Mouse (Mus musculus) large intestine, adult 2 months (tissue): ENCODE measurements around the gene Rnf169. TPM values are rescaled to one million over a fixed set of nuclear protein-coding genes. Genes with fewer than 3 reads are reported as not detected.

Source experiments
- DNase-seq: peaks from one replicate; pipeline ENCODE4 v3.0.0-alpha.2; 2012; ENCODE audit warnings: low read depth, low spot score
- WGBS: fragments of 180-500 bp; shearing (Covaris S2); methylation state at CpG from one replicate; pipeline ENCODE4 v1.1.7; 2018; 5-methylcytosine and 5-hydroxymethylcytosine counted together
- polyA plus RNA-seq: library from polyadenylated mRNA; depleted of rRNA; stranded (reverse); fragments of >200 nt; gene quantifications from 2 replicates; pipeline ENCODE4 v1.2.3, GENCODE M21; 2012

Rnf169 gene
- polyA plus RNA-seq, 1 experiment, result 2.7 TPM

DNA sequence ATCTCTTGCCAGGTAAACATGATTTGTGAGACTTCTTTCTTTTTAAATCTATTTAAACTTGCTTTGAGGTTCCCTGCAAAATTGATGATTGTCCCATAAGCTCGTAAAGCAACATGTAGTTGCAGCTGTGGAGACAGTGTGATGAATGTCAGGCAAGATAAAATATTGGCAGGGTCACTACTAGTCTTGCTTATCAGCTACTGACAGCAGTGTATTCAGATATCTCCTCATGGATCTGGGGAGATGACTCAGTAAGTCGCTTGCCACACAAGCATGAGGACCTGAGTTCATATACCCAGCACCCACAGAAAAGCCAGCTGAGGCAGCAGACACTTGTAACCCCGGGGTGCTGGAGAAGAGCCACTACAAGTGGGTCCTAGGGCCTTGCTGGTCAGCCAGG, 72.8 kb downstream of the Rnf169 start:
- WGBS, result 65% methylated on average over 3 of the region's 3 CpGs
- no peak for DNase-seq

DNA sequence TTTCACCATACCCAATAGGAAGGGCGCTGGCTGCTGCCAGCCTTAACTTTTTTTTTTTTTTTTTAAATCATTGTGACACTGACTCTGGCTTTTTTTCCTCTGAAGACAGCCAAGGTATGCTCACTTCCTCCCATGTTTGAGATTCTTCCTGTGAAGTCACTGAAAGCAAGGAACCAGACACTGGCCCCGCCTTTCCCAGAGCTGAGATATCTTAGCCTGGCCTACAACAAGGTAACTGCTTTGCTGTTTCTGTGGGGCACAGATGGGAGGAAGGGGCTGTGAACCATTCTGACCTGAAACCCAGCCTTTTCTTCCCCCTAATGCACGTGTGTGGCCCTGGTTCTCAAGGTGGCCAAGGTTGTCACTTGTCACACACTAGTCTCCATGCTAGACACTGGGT, 73.9 kb downstream of the Rnf169 start:
- WGBS, result 73% methylated on average over 3 of the region's 3 CpGs
- DNase-seq, result no peak

DNA sequence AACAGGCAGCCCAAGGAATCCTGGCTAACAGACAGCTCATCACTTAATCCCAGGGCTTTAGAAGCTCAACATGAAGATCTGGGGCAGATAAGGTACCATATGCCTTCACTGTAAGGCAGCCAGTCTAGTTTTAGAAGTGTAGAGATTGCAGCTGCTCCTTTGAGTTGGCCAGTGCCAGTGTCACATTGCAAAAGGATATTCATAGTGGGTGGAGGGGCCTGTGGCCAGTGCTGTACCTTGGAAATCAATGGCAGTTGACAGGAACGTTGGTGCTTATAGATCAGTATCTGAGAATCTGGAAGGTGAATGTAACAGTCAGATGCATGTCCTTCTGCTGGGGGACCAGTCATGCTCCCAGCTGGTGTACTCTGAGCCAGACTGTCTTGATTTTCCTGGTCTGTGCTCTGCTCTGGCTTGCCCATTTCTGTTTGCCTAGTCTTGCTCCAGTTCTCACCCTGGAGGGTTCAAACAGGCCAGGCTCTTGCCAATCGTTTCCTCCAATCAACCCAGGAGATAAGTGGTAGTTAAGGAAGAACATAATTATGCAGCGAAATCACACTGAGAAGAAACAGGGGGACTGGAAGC, 75.7 kb downstream of the Rnf169 start:
- DNase-seq, result no peak
- 32% methylated on average over 3 of the region's 3 CpGs for WGBS

DNA sequence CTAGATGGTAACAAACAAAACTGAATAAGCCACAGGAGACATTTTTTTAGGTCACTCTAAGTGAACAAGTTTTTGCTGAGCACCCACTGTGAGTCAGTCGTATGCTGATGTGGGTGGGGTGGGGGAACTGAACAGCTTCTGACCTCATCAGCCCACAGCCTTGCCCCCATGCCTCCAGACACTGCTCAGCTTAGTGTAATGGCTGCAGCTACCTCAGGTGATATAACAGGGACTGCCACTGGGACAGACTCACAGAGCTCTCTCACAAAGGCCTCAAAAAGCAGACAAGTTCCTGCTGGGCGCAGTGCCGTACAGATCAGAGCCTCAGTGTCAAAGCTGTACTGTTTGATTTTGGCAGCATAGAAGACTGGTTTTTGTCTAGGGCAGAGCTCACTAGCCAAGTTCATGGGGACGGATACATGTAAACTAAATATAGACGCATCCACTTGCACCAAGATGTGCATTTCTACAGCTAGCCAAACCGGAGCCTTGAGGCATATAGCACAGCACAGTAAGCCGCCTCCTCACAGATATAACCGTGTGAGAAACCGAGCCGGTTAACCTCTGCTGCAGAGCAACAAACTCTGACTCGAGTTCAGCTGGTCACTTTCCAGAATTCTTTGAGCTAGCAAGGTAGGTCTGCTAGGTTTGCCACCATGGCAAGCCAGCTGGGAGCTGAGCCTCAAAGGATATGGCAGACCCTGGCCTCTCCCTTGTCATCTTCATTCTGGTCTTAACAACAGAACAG, 77.2 kb downstream of the Rnf169 start:
- WGBS, result 69% methylated on average over 11 of the region's 11 CpGs
- DNase-seq, result no peak

DNA sequence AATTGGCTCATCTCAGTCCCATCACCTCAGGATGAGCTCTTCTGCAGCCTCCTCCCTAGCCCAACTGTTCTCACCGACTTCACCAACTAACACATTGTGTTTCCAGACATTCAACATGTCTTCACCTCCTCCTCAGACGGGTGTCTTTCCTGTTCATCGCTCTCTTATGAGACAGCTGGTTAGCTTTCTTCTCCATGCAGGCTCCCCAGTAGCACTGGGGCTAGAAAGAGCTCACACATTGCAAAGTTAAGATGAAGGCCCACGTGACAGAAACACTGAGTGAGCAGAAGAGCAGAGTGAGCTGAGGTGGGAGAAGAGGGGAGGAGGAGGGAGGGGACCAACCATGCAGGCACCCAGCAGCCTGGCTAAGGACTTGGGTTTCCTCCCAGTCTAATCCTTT, 78.0 kb downstream of the Rnf169 start:
- DNase-seq, result no peak
- 66% methylated on average over 4 of the region's 4 CpGs for WGBS

DNA sequence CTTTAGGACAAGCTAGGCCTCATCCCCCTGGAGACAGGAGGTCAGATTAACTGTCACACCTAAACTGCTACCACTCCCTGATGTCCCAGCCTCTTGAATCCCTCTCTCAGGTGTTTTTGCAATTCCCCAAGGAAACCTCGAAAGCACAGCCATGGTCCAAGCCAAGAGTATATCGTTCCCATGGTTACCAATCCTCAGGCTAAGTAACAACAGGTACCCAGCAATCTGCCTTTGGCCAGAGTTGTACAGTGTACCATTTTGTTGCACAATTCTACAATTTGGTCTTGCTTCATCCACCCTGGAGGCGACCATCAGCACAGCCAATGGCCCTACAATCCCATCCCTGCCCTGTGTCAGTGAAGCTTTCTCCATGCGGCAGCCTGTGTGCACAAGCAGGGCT, 83.3 kb downstream of the Rnf169 start:
- DNase-seq, result no peak
- WGBS, result 77% methylated on average over 4 of the region's 4 CpGs

DNA sequence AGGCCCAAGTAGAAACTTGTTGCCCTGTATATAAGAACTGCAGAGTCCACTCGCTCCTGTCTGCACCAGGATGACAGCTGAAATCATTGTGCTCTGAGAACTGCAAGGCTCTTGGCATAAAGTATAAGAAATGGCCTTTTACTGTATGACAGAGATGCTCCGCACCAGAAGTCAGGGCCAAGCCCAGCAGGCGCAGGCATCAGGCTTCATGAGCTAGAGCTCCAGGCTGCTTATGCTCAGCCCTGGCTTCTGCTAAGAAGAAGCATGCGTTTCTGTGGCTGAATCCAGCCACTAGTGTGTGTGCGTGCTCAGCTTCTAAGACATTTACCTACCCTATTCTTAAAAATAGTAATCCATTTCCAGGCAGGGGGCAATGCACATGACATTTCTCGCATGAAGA, 85.8 kb downstream of the Rnf169 start:
- no peak for DNase-seq
- 83% methylated on average over 6 of the region's 6 CpGs for WGBS

DNA sequence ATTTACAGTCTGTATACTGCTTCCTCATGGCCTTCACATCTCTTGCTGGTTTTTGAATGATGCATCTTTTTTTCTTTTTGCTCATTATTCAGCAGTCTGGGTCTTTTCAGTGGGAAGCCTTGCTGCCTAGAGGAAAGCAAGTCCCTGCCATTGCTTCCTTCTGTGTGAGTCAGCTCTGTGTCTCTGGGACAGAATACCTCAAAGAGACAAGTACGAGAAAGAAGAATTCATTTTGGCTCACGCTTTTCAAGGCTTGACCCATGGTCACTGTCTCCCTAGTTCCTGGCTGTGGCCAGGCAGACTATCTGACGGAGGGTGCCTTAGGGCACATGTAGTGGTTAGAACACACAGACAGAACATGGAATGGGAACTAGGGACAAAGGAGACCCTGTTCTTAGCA, 86.3 kb downstream of the Rnf169 start:
- 80% methylated on average over 3 of the region's 3 CpGs for WGBS
- no peak for DNase-seq

DNA sequence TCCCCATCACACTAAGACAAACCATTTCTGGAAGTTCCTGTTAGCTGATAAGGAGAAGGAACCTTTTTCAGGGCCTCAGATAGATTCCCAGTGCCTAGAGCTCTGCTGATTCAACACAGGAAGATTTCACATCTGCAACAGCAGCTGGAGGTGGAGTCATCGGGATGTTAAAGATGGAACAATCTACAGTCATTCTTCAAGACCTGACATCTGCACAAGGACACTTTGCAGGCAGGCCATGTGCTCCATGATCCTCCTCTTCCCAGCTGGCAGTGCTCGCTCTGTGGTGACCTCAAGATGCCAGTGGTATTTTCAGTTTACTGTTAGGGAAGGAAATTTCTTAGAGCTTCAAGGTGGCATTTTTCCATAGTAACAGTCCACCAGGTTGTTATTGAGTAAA, 87.9 kb downstream of the Rnf169 start:
- WGBS, result 78% methylated on average over 2 of the region's 2 CpGs
- DNase-seq, result no peak

DNA sequence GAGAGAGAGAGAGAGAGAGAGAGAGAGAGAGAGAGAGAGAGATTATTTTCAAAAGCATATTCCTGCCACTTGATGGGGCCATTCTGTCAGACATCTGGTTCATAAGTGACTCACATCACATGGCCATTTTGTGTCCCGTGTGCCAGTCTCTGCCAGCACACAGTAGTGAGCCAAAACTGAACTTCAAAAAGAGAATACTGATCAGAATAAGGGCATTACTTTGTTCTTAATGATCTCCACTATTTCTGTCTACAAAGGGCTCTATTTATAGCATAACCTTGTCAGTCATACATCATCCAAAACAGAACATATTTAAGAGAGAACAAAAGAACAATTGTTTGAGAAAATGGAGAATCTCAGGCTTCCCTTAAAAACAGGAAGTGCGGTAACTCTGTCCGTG, 88.8 kb downstream of the Rnf169 start:
- DNase-seq, result no peak
- 41% methylated on average over 3 of the region's 3 CpGs for WGBS

DNA sequence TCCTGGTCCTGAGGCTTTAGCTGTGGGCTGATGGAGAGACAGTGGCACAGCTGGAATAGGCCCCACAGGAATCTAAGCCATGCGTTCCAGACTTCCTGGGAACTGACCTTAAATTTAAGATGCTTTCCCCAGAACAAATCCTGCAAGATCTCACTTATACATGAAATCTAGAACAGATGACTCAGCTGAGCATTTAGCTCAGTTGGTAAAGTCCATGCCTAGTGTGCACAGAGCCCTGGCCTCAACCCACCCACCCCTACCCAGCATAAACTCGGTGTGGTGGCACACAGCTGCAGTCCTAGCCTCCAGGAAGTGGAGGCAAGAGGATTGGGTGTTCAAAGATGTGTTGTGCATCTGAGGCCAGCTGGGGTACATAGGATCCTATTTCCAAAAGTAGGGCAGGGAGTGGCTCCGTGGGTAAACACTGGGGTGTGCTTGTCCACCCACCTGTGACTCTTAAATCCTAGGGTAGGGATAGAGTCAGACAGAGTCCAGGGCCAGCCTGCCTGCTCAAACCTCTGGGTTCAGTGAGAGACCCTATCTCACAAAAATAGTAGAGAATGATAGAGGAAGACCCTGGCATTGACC, 90.0 kb downstream of the Rnf169 start:
- WGBS, result 54% methylated on average over 3 of the region's 3 CpGs
- DNase-seq, result no peak

DNA sequence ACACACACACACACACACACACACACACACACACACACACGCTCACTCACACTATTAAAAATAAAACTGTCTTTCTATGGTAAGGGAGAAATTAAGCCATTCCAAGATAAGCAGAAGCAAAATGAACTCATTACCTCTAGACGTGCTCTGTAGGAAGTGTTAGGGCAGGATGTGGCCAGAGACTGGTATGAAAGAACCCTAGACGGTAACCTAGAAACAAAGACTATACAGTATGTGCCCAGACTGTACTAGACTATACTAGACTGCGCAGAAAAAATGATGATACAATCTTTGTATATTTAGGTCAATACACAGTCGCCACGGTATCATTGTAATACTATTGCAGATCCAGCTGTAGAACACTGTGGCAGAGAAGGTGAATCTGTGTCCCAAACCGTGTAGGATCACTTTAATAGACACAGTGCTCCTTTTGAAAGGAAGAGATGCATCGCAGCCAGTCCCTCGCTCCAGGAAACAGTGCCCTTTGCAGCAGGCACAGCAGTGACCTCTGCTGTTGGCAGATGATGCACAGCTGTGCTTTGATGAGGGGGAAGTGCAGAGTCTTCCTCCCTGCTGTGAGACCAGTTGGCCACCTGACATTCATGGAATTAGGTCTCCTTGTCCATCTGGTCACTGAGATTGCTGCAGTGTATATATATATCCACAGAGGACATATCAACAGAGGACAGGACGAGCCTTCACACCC, 90.9 kb downstream of the Rnf169 start:
- no peak for DNase-seq
- WGBS, result 42% methylated on average over 10 of the region's 10 CpGs

DNA sequence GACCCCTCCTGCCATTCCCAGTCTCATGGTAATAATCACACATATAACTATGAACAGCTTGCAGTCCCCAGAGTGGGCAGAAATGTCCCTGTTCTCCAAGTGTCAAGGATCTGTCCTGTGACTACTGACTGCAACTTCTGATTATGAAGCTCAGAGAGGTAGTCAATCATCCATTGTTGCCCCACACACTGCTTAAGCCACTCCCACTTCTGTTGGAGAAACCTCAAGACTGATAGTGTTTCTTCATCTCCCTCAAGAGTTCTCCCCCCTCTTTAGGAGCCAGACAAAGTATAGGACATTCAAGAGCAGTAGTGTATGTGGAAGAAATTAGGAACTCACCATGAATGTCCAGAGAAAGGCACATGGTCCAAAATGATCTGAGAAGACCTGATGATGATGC, 92.5 kb downstream of the Rnf169 start:
- DNase-seq, result no peak

DNA sequence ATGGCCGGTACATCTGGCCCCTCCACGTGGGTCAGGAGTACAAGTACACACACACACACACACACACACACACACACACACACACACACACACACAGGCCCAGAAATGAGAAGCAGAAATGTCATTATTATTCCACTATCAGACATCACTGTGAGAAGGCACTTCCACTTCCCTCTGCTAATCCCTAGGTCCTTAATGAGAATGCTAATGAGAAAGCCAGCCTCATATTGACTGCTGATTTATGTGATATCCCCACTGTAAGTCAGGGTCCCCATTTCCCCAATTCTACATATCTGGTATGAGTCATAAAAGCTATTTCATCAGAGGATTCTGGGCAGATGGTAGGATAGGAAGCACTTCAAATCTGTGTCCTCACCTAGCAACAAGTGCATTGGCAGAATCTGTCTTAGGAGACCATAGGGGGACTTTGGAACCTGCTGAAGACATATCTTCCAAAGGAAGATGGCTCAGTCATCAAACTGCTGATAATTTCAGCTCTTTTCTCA, 93.0 kb downstream of the Rnf169 start:
- no peak for DNase-seq
- 63% methylated on average over 2 of the region's 2 CpGs for WGBS

DNA sequence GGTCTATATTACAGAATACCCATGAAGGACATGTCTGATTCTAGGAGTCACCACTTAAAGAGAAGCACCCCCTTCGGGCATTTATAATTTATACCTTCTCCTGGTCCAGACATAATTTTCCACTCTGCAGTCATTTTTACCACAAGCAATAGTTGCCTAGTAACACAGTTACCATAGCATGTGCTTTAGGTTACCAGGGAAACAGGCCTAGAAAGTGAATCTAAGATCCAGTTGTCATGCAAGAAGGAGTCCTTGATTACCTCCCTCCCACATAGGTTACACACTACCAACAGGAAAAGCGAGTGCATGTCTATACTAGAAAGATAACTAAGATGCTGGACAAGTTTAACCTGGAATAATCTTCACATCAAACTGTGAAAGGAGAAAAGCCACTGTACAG, 102.0 kb downstream of the Rnf169 start:
- WGBS, result 77% methylated on average over 2 of the region's 2 CpGs
- DNase-seq, result no peak

DNA sequence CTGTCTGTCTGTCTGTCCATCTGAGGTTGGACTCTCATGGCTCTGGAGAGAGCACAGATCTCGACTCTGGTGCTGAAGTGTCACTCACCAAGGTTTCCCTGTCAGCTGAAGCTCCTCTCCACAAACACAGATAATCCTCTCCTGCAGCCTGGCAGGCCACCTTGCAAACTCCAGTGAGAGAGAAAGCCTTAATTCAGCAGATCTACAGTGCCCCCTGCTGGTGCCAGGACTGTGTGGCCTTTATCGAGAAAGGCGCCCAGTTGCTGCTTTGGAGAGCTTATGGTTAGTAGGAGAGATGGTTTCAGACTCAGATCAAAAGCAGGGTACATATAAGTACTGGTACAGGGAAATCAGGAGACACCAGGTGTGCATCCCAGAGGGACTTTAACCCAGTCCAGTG, 103.9 kb downstream of the Rnf169 start:
- WGBS, result 4% methylated on average over 3 of the region's 3 CpGs
- peak; percentile 67 for DNase-seq

DNA sequence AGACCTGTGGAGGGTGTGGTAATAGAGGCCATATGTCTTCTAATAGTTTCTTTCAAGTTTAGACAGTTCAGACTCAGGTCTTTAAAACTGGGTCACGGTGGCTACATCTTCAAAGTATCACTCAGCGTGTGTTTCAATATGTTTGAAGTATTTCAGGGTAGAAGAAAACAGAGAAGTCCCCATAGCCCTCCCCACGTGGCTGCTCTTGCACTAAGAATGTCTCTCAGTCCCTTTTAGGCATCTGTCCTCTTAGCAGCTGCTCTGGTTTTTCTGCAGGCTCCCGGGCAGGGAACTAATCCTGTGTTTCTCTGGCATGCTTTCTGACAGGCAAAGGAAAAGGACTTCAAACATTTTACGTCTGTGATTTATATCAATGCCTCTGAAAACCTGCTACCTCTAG, 104.4 kb downstream of the Rnf169 start:
- no peak for DNase-seq
- WGBS, result 45% methylated on average over 5 of the region's 5 CpGs

DNA sequence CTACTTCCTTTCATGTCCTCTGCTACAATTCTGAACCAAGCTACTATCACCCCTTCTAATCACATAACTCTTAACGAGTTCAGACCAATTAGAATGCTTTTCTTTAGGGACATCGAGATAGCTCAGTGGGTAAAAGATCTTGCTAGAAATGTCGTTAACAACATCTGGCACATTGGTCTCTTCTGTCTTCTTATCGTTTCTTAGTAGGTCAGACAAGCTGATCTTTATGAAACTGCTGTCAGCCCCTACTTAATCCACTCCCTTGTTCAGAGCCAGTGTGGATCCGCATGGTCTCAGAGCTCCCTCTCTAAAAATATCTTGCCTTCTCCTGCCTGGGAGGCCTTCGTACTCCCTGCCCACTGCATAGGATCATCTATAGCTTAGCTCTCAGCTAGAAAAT, 106.3 kb downstream of the Rnf169 start:
- WGBS, result 77% methylated on average over 6 of the region's 6 CpGs
- no peak for DNase-seq
